Mouse (Mus musculus): Measurements from ENCODE around the gene Gm4869.
A peak's percentile ranks its signal among the peaks of the same experiment; 100 is the strongest.

Gm4869 gene

DNA sequence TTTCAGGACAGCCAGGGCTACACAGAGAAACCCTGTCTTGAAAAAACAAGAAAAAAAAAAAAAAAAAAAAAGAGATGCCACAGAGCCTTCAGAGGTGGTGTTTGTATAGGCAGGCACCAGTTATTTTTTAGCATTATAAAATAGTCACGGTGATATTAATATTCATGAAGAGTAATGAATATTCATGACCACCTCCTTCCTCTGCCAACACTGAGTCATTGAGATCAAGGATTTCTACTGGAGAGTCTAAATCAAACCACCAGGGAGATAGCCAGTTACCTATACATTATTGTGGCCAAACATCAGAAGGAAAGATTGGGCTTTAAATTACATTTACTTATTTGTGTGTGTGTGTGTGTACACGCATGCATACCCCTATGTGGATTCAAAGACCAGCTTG, 81.3 kb downstream of the Gm4869 start:
- DNase-seq (ENCODE audit: extremely low spot score), result no peak

DNA sequence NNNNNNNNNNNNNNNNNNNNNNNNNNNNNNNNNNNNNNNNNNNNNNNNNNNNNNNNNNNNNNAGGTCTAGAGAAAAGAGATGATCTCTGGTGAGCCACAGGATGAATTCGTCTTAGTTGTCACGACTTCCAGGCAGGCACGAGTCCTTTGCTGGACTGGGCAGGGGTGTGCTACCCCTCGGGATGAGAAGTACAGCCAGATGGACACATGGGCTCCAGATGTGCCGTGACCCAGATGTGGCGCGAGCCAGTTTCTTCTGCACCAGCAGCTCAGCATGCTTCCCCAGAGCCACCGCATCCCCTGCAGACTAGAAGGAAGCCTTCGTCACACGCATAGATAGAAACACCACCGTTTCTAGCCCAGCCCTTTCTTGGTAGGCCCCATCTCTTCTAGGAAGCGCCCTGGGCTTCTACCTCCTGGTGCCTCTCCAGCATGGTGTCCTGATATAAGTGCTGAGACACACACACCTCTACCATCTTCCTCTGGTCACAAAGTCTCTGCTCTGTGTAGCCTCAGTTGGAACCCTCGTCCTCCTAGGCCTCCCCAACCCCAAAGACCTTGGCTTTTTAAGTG, 92.8 kb downstream of the Gm4869 start:
- no peak for DNase-seq (ENCODE audit: extremely low spot score)

DNA sequence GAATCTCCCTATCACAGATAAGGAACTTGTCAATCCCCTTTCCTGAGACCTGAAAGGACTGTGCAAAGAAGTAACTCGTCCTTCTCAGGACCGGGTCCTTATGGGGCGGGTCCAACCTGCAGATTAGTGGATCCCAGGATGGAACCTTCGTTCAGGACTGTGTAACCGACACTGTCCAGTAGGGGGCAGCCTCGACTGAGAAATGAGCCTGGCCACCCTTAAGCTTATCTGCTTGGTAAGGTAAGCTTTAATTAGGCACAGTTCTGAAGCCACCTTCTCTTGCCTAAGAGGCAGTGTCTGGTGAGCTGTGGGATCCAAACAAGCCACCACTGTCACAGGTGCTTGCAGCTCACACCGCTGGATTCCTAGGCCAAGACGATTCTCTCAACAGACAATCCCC, 94.7 kb downstream of the Gm4869 start:
- DNase-seq (ENCODE audit: extremely low spot score), result peak; percentile 80

DNA sequence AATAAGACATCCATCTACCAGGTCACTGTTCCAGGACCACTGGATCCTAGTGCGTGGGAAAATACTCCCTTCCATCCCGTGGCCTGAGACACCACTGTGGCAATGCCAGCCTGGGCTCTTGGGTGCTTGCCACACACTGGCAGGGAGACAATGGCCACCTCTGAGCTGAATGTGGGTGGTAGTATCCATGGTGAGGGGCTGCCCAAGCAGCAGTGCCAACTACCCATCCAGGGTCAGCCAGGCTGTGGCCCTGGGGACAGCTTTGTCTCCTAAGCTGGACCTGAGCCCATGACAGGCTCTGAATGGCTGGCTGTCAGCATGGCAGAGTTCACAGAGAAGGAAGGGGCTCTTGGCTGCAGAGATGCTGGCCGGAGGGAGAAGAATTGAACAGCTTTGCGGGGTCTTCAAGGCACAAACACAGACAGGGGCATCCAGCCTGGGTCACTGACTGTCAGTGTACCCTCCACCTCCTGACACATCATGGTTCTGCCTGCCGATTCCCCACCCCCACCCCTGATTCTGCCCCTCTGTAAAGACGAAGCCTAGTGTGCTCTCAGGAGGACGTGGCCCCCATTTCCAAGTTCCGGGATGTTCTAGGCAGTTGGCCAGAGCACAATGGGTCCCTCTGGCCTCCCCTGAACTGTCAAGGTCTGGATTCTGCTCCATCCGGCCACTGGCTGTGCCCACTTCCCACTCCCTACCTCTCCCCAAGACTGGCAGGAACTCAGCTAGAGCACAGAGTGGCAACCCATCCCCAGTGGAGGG, 97.5 kb downstream of the Gm4869 start:
- no peak for DNase-seq (ENCODE audit: extremely low spot score)
